Mouse (Mus musculus) lung, postnatal 14 days (tissue): Measurements from ENCODE around the gene Kdm8.
"Not testable (repeated sequence)": the region's sequence is repeated elsewhere in the genome, so short reads cannot be mapped to it uniquely, and the experiment has no call there.

Experiments used
- DNase-seq: peaks from one replicate; pipeline ENCODE4 v3.0.0; 2021

The Kdm8 gene

DNA sequence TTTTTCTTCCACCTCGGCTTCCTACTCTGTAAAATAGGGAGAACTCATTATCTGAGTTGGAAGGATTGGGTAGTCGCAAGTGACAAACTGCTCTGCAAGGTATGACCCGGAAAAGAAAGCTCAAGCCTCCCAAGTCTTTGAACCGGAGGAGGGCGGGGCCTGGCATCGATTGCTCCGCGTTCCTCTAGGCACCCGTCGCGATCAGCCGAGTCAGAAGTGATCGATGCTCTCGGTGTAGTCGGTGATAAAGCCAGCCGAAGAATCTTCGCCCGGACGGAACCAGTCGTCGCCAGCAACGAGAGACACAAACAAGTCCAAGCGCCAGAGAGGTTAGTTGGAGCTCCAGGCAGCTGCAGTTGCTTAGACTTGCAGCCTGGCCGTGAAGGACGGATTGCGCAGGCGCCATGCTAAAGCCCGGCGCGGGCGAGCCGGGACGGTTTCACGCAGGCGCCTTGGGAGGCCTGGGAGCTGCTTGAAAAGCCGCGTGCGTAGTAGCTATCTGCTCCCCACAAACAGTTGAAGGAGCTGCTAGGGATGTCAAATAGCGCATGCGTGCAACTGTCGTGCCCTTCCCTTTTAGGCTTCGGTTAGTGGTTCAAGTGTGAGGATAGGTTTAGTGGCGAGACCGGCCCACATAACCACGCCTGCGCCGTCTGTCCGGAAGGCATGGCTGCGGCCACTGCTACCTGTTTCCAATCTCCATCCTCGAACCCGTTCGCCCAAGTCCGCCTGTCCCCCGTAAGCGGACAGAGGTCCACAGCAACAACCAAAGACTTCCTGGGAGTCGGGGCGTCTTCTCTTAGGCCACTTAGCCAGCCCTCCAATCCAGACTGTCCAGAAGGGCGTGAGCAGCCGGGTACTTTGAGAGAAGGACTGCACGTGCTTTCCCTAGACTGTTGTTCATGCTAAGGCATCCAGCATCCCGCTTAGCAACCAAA, at the start of gene Kdm8:
Gene Kdm8 (plus strand): TSS at position 213 of the 938 bp plus-strand sequence.
- peak; percentile 94 for DNase-seq

DNA sequence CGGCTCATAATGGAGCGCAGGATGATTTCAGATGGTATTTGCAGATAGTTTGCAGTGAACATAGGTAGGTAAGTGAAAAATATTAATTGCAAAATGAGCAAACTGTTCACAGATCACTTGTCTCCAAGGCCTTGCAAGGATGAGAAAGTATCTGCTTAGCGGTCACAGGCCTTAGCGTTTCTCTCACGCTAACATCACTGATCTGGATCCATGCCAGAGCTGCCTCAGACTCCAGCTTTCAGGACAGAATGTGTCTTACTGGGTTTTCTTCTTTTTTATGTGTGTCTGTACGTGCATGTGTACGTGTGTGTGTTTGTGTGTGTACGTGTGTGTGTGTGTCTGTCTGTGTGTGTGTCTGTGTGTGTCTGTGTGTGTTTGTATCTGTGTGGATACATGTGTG, 46.4 kb upstream of the Kdm8 start:
- peak; percentile 46 for DNase-seq

DNA sequence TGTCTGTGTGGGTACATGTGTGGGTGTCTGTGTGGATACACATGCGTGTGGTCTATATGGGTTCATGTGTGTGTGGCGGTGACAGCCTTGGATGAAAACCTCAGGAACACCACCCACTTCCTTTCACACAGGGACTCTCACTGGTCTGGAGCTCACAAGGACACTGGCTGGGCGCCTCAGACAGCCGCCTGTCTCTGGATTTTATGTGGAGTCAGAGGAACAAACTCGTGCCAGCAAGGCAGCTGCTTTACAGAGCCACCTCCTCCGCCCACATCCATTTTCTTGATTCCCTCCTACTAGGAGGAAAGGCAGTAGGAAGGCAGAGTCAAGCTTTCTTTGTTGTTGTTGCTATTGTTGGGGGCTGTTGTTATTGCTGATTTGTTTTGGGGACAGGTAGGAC, 45.8 kb upstream of the Kdm8 start:
- peak; percentile 26 for DNase-seq

DNA sequence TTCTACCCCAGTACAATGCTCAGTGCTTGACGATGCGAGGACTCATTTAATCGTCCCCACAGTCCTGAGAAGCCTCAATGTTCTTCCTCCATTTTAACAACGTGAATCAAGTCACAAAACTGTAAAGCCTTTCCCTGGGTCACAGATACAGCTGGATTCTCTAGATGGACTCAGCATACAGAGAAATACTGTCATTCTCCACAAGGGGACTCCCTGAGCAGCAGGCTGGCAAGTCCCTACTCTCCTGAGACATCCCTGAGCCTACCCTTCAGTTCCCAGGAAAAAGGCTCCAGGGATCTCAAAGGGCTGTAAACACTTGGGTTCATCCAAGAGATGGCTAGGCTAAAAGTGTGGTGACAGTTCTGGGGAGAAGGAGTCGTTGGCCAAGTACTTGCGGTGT, 37.3 kb upstream of the Kdm8 start:
- DNase-seq: no peak

DNA sequence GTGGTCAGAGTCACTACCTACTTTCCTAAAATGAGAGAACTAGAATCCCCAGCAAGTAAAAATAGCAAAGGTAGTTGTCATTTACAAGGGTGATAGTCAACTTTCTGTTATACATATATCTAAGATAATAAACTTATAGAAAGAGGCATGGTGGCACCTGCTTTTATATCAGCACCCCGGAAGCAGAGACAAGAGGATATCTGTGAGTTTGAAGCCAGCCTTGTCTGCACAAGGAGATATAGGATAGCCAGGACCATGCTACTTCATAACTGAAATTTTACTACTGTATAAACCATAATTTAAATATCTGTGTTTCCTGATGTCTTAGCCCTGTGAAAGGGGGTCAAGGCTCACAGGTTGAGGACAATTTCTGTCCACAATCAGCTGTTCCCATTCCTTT, 29.4 kb upstream of the Kdm8 start:
- no peak for DNase-seq

DNA sequence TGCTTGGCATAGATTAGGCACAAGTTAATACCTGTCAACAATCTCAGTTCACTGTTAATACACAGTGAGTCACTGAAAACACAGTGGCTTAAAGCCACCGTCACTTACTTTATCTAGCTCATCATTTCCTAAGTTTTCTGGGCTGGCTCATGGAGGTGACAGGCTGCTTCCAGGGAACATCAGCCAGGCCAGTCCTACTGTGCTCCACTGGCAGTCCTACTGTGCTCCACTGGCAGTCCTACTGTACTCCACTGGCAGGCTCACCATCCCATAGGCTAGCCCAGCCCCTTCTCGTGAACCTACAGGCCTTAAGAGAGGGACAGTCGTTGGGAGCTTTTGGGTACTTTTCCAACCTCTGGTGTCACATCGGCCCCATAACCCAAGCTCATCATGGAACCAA, 28.7 kb upstream of the Kdm8 start:
- no peak for DNase-seq

DNA sequence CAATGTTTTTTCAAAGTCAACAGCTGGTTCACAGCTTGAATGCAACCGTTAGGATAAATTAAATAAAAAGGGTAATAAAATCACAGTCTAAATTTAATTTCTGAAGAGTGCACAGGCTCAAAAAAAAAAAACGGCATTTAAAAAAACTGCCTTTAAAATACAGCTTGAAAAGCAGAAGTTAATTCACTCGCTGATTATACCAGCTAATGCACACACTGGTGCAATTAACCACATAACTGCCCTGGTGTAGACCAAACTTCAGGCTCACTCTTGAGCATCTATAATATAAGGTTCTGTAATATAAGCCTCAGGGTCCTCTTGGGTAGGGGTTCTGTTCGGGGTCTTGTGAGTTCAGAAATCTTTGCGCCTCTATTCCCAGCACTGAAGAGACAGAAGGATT, 27.7 kb upstream of the Kdm8 start:
- DNase-seq: no peak

DNA sequence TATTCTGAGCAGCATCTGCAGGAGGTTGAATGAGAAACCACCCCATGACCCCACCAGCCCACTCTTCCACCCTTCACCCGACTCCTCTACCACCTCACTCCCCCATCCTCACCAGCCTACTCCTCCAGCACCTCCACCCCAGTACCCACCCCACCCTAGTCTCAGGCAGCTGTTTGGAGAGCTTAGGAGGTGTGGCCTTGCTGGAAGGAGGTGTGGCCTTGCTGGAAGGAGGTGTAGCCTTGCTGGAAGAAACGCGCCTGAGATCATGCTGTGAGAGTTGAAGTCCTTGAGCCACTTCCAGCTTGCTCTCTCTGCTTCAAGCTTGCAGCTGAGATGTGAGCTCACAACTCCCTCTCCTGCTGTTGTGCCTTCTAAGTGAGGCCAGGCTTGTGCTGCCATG, 26.1 kb upstream of the Kdm8 start:
- DNase-seq: no peak

DNA sequence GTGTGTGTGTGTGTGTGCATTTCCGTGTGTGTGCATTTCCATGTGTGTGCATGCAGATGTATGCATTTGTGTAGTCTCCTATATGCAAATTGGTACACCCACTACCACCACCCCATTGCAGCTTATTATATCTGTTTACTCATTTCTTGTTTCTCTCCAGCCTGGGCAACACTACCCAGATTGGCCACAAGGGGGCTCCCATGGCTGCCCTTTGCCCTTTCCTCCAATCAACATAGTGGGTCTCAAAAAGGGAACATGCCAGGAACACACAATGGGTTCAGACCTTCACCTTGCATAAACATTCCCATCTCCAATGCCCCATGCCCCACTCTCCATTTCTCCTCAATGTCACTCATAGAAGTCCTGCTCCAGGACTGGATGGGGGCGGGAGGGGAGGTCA, 24.3 kb upstream of the Kdm8 start:
- peak; percentile 67 for DNase-seq

DNA sequence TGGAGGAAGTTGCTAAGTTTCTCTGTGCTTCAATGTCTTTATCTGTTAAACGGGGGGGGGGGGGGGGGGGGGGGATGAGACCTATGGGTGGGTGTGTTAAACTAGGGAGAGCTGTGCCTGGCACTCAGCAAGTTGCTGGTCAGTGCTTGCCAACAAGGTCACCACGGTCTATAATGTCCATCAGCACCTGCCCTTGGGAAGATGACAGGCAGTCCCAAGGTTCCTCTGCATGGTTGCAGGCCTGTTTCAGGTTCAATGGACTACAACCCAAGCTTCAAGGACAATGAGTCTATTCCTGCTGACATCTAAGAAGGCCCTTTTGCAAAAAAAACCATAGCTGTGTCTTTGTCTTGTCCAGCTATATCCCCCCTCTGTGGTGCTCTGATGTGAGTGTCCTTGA, 22.6 kb upstream of the Kdm8 start:
- no peak for DNase-seq

DNA sequence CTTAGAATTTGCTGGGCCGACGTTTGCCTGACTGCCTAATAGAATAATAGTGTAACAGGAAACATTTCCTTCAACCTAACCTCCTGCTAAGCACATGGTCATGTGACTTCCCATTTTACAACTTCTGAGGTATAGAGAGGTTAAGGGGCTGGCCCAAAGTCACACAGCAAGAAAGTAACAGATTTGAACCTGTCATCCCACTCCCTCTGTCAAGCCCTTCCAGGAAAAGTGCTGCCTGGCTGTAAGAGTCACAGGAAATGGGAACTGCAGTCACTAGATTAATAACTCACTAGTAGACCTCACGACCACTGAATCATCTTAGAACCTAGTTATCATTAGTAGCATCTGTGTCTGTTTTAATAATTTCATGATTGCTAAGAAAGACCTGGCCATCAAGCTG, 21.4 kb upstream of the Kdm8 start:
- DNase-seq: no peak

DNA sequence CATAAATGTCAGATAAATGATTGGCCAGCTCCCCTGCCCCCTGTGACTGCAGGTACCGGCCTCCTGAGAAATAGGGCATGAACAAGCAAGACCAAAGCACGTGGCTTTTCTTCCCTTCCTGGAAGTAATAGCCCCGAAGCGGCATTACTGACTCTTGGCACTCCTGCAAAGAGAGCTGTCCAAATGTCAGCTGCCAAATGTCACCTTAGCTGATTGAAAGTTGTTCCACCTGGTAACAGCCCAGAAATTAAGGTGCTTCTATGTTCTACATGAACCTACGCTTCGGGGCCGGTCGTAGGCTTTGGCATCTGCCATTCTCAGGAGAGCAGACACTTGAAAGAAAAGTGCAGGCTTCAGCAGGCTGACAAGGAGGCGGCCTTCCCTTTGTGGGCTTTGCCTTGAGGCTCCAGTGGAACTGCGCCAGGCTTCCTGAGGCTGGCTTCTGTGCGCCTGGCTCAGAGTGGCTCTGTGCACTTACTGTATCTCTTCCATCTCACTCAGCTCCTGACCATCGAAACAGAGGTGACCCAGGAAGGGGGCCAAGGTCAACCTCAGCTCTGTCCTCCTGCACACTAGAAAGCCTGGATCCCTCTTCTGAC, 16.9 kb upstream of the Kdm8 start:
- peak; percentile 41 for DNase-seq

DNA sequence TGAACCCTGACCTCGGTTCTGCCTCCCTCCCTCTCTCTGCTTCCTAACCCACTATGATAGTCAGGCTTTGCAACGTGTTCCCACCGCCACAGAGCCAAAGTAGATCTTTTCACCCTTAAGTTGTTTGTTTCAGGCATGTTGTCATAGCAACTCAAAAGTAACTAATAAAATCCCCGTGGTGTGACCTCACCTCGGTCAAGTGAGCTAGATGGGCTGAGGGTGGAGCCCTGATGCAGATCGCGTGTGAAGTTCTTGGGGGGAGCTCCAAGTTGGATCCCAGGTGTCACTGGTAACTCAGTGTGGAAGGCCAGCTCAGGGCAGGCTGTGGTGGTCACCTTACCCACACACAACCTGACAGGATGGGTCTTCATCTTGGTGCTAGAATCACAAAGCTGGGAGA, 16.1 kb upstream of the Kdm8 start:
- no peak for DNase-seq

DNA sequence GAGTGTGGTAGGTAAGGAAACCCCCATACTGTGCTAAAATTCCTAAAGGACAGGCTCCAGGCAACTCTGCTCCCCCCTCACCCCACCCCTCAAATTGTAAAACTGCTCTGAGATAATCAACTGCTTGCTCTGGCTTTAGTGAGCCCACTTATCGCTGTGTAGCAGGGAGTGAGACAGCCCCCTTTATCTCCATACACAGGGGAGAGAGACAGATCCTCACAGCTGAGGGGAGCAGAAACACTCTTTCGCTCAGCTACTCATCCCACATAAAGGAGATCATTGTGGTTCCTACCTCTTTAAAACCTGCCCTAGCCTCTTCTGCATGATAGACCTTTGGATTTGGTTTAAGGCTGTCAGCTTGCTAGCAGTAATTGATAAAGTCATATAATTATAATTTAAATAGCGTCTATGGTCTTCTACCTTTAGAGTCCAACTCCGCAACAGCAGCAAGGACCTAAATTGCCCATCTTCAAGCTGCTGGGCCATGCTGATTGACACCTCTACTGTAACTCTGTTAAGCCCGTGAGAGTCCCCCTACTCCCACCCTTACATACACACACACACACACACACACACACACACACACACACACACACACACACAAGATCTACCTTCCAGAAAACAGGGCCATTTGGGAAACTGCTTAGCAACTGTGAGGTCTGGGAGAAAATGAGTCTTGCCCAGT, 15.5 kb upstream of the Kdm8 start:
- not testable (repeated sequence) for DNase-seq

DNA sequence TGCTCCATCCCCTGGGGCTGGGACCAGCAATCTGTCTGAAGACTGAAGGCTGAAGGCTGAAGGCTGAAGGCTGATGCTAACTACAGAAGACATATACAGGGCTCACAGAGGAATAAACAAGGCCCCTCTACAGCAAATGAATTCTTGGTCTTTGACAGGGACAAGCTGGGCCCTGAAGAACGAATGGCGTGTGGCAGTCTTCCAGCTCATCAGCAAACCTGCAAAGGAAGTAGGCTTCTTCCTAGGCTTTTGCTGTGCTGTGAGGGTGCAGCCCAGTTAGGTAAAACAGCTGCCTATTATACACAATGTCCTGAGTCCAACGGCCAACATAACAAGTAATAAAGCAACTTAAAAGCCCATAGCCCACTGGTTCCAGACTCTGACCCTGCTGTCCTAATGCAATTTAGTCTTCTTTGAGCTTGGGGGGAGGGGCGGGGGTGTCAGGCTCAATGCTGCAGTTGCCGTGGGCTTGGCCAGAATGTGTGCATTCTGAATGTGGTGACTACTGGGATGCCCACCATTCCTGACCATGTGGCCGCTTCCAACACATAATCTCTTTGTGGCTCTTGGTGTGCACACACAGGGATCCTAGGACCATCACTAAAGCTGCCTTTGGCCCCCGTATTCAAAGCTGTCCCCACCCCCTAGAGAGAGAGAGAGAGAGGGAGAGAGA, 14.2 kb upstream of the Kdm8 start:
- DNase-seq: no peak

DNA sequence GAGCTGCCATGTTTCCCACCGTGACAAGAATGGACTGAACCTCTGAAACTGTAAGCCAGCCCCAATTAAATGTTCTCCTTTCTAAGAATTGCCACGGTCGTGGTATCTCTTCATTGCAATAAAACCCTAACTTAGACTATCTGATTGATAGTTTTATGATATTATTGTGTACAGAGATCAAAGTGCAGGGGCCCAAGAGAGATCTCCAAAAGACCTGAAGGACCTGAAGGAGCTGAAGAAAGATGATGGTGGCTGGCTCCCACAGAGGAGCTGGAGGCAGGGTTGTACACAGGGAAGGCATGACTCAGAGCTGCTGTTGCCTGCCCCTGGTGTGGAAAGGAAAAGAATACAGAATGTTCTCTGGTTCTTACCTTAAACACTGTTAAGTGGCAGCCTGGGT, 10.6 kb upstream of the Kdm8 start:
- no peak for DNase-seq

DNA sequence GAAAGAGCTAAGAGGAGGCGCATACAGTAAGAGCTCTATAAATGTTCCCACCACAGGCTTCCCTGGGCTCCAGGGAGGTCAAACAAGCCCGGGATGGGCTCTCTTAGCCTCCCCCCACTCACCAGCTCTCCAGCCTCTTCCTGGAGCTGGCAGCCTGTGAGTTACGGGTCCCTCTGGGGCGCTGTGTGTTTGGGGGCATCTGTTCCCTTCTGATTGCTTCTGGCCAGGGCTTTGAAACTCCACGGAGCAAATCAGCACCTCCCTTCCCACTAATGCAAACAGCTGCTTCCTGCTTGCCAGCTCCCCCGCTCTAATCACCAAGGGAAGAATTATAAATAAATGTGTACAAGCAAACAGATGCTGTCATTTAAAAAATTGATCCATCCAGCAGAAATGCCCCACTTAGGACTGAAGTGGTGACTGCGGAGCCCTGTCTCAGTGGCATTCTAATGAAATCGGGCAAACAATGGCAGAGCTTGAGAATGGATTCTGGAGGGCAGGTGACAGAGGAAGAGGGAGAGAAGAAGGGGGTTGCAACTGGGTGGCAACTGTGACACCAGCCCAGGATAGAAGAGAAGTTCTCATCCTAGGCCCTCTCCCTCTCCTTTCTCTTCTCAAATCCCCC, 9.7 kb upstream of the Kdm8 start:
- peak; percentile 12 for DNase-seq

DNA sequence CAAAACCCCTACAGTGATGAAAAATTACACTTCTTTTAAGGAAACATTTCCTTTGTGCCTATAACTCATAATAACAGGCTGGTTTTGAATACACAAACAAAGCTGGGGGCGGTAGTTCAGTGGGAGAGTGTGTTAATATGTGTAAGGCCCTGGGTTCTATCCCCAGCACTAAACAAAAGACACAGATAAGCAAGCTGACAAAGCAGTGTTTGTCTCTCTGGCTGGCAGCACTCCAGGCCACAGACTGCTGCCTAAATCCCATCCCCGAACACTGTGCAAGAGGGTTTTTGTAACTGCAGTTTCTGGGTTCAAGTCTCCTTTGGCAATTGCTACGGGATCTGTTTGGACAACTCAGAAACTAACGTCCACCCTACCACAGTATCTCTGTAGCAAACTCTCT, 2.2 kb upstream of the Kdm8 start:
- DNase-seq: no peak

DNA sequence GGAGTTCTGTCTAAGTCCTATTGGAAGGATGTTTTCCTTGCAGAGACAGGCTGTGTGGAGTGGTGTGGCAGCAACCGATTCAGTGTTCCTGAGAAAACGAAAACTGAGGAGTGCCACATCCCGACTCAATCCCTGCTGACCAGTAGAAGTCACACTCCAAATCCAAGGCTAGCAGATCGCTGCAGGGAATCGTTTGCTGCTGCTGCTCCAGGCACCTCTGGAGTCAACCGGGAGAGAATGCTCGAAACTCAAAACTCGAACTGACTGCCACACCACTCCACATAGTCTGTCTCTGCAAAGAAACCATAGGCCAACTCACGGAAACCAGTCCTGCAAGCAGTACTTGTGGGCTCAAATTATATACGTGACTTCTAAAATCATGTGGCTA, 406 bp upstream of the Kdm8 start:
- DNase-seq: no peak

DNA sequence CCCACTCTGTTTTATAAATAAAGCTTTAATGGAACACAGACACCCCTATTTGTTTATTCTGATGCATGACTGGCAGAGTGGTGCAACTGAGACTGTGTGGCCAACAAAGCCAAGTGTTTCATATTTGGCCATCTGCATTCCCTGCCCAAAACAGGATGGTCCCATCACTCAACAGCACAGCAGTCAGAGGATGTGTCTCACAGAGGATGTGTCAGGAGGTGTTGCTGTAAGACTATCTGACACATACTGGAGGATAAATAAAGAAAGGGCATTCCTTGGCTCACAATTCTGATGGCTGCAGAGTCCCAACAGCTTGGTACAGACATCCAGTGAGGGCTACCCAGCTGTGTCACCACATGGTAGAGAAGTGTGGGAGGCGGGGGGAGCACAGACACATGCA, 6.2 kb downstream of the Kdm8 start:
- DNase-seq: peak; percentile 59

DNA sequence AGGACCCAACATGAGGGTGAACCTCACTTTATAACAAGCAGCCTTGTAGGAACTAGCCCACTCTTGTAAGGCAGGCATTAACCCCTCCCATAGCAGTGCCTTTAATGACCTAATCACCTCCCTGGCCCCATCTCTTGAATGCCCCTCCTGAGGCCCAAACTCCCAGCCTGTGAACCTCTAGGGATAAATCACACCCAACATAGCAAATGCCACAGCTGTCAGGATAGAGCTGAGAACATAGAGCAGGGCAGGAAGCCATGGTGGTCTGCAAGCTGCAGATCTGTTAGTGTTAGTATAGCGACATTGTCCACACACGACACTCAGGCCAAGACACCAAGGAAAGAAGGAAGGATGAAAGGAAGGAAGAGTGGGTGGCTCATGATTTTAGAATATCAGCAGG, 6.6 kb downstream of the Kdm8 start:
- no peak for DNase-seq

DNA sequence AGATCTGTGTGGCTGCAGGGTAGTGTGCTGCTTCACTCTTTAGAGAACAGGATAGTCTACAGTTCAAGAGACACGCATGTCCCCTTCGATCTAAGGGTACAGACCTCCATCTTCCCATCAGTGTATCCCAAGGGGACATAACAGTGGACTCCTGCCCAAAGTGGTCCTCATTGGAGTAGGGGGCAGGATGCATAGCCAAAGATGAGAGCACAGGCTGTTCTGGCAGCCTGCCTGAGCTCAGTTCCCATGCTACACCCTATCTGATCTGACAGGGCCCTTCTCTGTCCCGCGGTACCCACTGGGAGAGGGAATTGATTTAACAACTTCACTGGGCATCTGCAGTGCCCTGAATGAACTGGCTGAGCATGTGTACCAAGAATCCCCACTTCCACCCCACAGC, 9.2 kb downstream of the Kdm8 start:
- DNase-seq: no peak

DNA sequence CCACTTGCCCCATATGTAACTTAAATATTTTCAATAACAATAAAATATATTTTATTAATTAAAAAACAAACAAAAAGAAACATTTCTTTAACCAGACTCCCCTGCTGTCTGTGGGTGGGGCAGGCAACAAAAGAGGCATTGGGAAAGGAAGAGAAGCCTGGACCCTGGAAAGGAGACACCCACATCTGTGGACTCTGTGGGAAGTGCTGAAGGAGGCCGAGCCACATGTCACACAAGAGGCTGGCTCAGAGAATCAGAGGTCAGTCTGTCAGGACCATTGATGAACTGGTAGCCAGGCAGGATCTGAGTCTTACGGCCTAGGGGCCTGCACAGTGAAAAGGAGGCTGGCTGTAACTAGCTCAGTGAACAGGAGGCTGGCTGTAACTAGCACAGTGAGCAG, 17.7 kb downstream of the Kdm8 start:
- no peak for DNase-seq
